In genomic region chrX:77422206-77422605, GRCm38 (mm10) we compare ENCODE assay signal across 16 mouse cellular contexts.
DNase-seq lines count a peak whose midpoint lies in the region; ATAC-seq and TF ChIP-seq lines count a peak whose summit lies in the region.
"Had no signal": no experiment of that assay in that cellular context is flagged by ENCODE, and none has a peak within 500 bp of the region (broad histone marks: within the 10 kb centered on the region; RNA-seq: fewer than 3 reads in every experiment).

No protein-coding gene starts in this region.

- no peak for TF ChIP-seq CTCF in kidney, postnatal 0 days (IDR thresholded peaks at IDR 0.05; ENCODE audit: low read depth)

- ATAC-seq in kidney, postnatal 0 days (replicated peaks; ENCODE audit: low FRiP score, low read depth): no peak
- no peak for ATAC-seq in intestine, embryonic 15.5 days
- ATAC-seq: activated CD4-positive, CD25-positive, alpha-beta regulatory T cell, adult 4 months; forebrain, embryonic 13.5 days; forebrain, embryonic 15.5 days; forebrain, postnatal 0 days had no signal

- no peak overlapping the region for H3K9ac ChIP-seq in kidney, postnatal 0 days (ENCODE audit: low read depth, low read length)
- H3K9ac ChIP-seq in intestine, embryonic 15.5 days: no peak overlapping the region
- H3K9ac ChIP-seq: embryonic facial prominence, embryonic 12.5 days; forebrain, embryonic 13.5 days; forebrain, embryonic 15.5 days; forebrain, postnatal 0 days had no signal

- no peak overlapping the region for H3K27ac ChIP-seq in kidney, postnatal 0 days
- no peak overlapping the region for H3K27ac ChIP-seq in intestine, embryonic 15.5 days
- H3K27ac ChIP-seq: embryonic facial prominence, embryonic 10.5 days; embryonic facial prominence, embryonic 12.5 days; forebrain, embryonic 13.5 days; forebrain, embryonic 15.5 days had no signal

- H3K4me1 ChIP-seq in kidney, postnatal 0 days (replicated peaks; ENCODE audit: insufficient read depth, low read length): no peaks in the 10 kb centered on the region
- H3K4me1 ChIP-seq in intestine, embryonic 15.5 days (replicated peaks): no peaks in the 10 kb centered on the region
- H3K4me1 ChIP-seq: embryonic facial prominence, embryonic 10.5 days; embryonic facial prominence, embryonic 12.5 days; forebrain, embryonic 13.5 days; forebrain, embryonic 15.5 days had no signal

- 21% methylated on average over 2 of the region's 2 CpGs for WGBS in kidney, postnatal 0 days
- whole genome bisulfite sequencing in intestine, embryonic 15.5 days: 48% methylated on average over 2 of the region's 2 CpGs

- no peak overlapping the region for H3K4me3 ChIP-seq in kidney, postnatal 0 days (replicated peaks; ENCODE audit: low read depth, low read length)
- no peak overlapping the region for H3K4me3 ChIP-seq in intestine, embryonic 15.5 days (replicated peaks)
- H3K4me3 ChIP-seq: embryonic facial prominence, embryonic 10.5 days; embryonic facial prominence, embryonic 12.5 days; forebrain, embryonic 13.5 days; forebrain, embryonic 15.5 days had no signal

- no peaks in the 10 kb centered on the region for H3K36me3 ChIP-seq in kidney, postnatal 0 days (ENCODE audit: insufficient read depth, low read length)
- H3K36me3 ChIP-seq in intestine, embryonic 15.5 days: no peaks in the 10 kb centered on the region
- H3K36me3 ChIP-seq: embryonic facial prominence, embryonic 10.5 days; embryonic facial prominence, embryonic 12.5 days; forebrain, embryonic 15.5 days had no signal

- DNase-seq in adrenal gland, adult 2 months: peak; percentile 45
- DNase-seq in adrenal gland, adult 8-10 months: no peak
- DNase-seq in kidney, postnatal 0 days (ENCODE audit: low spot score): peak; percentile 28
- DNase-seq in kidney, adult 9 months: no peak
- DNase-seq: cerebellum, adult 11-12 months; cerebellum, adult 2 months; cerebellum, adult 9-10 months; cerebellum, postnatal 10 days; cerebellum, postnatal 25 days; forebrain, postnatal 0 days had no signal

- no peak overlapping the region for H3K4me2 ChIP-seq in kidney, postnatal 0 days (ENCODE audit: low read length)
- no peak overlapping the region for H3K4me2 ChIP-seq in intestine, embryonic 15.5 days (replicated peaks)
- H3K4me2 ChIP-seq: embryonic facial prominence, embryonic 12.5 days; forebrain, embryonic 13.5 days; forebrain, embryonic 15.5 days had no signal

- H3K27me3 ChIP-seq in kidney, postnatal 0 days (ENCODE audit: insufficient read depth, low read length): no peaks in the 10 kb centered on the region
- no peaks in the 10 kb centered on the region for H3K27me3 ChIP-seq in intestine, embryonic 15.5 days (replicated peaks)
- H3K27me3 ChIP-seq: embryonic facial prominence, embryonic 12.5 days; forebrain, embryonic 13.5 days; forebrain, embryonic 15.5 days had no signal

- H3K9me3 ChIP-seq in kidney, postnatal 0 days (replicated peaks; ENCODE audit: low read length): no peaks in the 10 kb centered on the region
- no peaks in the 10 kb centered on the region for H3K9me3 ChIP-seq in intestine, embryonic 15.5 days
- H3K9me3 ChIP-seq: embryonic facial prominence, embryonic 10.5 days; embryonic facial prominence, embryonic 12.5 days; forebrain, embryonic 13.5 days; forebrain, embryonic 15.5 days had no signal

Comparison
In these comparisons a context has a peak if more than half of its experiments do, and no peak if none do; other contexts are left out.
1. DNase-seq: peak in adrenal gland, adult 2 months (single experiment) and kidney, postnatal 0 days (single experiment); none in adrenal gland, adult 8-10 months (single experiment) and kidney, adult 9 months (single experiment).